Mouse (Mus musculus) megakaryocyte-erythroid progenitor cell, adult 5-6 weeks (primary cell): ENCODE results near the gene Mdk. TPM values are rescaled to one million over a fixed set of nuclear protein-coding genes. Genes with fewer than 3 reads are reported as not detected.

ENCODE experiments used
- total RNA-seq, 2 experiments: library from RNA; stranded (forward) in 1 of 2; stranded (reverse) in 1 of 2; fragments of 200-1000, 215-1000 nt in 1 of 2; fragments of >200 nt in 1 of 2; fragmentation: Nextera tagmentation in 1 of 2; gene quantifications; 2 replicates each; pipeline ENCODE4 v1.2.3; 2014 to 2017

The Mdk gene
- total RNA-seq, 2 experiments from 2014 or later = 0.75 to 2.1 TPM

Other genes with a start within 250 kb of the Mdk start
- gene Atg13, start 221.7 kb downstream of the Mdk start, total RNA-seq (2014; fragmentation: Nextera tagmentation) = 16.3 and 22.0 TPM in 2 replicates
- gene Atg13, start 221.7 kb downstream of the Mdk start, total RNA-seq (2017) = 7.7 and 10.1 TPM in 2 replicates
- gene Harbi1, start 221.4 kb downstream of the Mdk start, total RNA-seq (2014; fragmentation: Nextera tagmentation) = 6.6 and 8.4 TPM in 2 replicates
- 10.6 and 15.9 TPM in 2 replicates for gene Harbi1, start 221.4 kb downstream of the Mdk start, total RNA-seq (2017)
- gene Ambra1, start 202.2 kb downstream of the Mdk start, total RNA-seq (2014; fragmentation: Nextera tagmentation) = 28.0 and 40.5 TPM in 2 replicates
- 33.1 and 35.6 TPM in 2 replicates for gene Ambra1, start 202.2 kb downstream of the Mdk start, total RNA-seq (2017)
- gene Chrm4, start 5.0 kb downstream of the Mdk start, total RNA-seq (2014; fragmentation: Nextera tagmentation) = 0.94 TPM in 1 of 2 replicates, not detected in the other
- gene Chrm4, start 5.0 kb downstream of the Mdk start, total RNA-seq (2017) = not detected in 2 replicates
- not detected in 2 replicates for gene Gm9821, start 13.4 kb upstream of the Mdk start, total RNA-seq (2014; fragmentation: Nextera tagmentation)
- gene Gm9821, start 13.4 kb upstream of the Mdk start, total RNA-seq (2017) = 0.33 and 1.5 TPM in 2 replicates
- gene Dgkz, start 43.6 kb upstream of the Mdk start, total RNA-seq (2014; fragmentation: Nextera tagmentation) = 172 and 204 TPM in 2 replicates
- 44.4 and 60.2 TPM in 2 replicates for gene Dgkz, start 43.6 kb upstream of the Mdk start, total RNA-seq (2017)
- gene Creb3l1, start 92.2 kb upstream of the Mdk start, total RNA-seq (2014; fragmentation: Nextera tagmentation) = 0.33 TPM in 1 of 2 replicates, not detected in the other
- 0.38 TPM in 1 of 2 replicates, not detected in the other for gene Creb3l1, start 92.2 kb upstream of the Mdk start, total RNA-seq (2017)
- 26.9 and 29.8 TPM in 2 replicates for gene Phf21a, start 160.8 kb upstream of the Mdk start, total RNA-seq (2014; fragmentation: Nextera tagmentation)
- 6.2 and 18.5 TPM in 2 replicates for gene Phf21a, start 160.8 kb upstream of the Mdk start, total RNA-seq (2017)